Mouse (Mus musculus) v-Abl transformed pro-B cells (cell line): ENCODE measurements around the gene Gm3045.

Source experiments
- in situ Hi-C, 2 experiments: fragments of 400-800 bp; cut with MboI; formaldehyde crosslinking; loops; one replicate each; pipeline ENCODE4 v1.15.1; 2025; ENCODE audit not compliant: unreplicated experiment in 2 of 2

Gm3045 gene

GRCm38 (mm10) chr13:56435615-56436287 is 9.4 kb downstream of the Gm3045 start:
- in situ Hi-C loops: loop anchor here in 1 of 2 experiments (10.0 to 25.0 kb wide), 2 partner anchors 151 to 773 kb away; no protein-coding TSS in a partner anchor

GRCm38 (mm10) chr13:56438211-56439075 is 12.0 kb downstream of the Gm3045 start, which contains the start of gene Slc25a48:
Gene Slc25a48 (plus strand): TSS chr13:56438355.
- in situ Hi-C loops: loop anchor here in 1 of 2 experiments (10.0 to 25.0 kb wide), 2 partner anchors 154 to 776 kb away; no protein-coding TSS in a partner anchor

DNA sequence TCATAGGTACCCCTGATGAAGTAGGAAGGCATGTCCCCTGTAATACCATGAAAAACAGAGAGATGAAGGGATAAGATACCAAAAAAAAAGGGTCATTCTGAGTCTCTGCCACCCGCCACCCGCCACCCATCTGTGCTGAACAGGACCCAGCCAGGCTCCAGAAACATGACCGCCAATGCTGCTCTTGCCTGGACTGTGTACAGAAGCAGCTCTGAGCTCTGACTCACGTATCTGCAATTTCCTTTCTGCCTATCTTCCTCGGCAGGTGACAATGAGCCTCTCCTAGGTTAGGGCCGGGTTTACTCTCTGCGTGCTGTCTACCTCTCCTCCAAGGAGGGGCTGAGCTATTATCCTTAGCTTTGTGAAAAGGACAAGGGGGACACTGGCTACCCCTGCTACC is 17.0 kb downstream of the Gm3045 start:
- in situ Hi-C loops: loop anchor here in 1 of 2 experiments (25.0 kb wide), 1 partner anchor 781 kb away; no protein-coding TSS in a partner anchor

GRCm38 (mm10) chr13:56444112-56444511 is 17.7 kb downstream of the Gm3045 start:
- in situ Hi-C loops: loop anchor here in 1 of 2 experiments (25.0 kb wide), 1 partner anchor 782 kb away; no protein-coding TSS in a partner anchor

DNA sequence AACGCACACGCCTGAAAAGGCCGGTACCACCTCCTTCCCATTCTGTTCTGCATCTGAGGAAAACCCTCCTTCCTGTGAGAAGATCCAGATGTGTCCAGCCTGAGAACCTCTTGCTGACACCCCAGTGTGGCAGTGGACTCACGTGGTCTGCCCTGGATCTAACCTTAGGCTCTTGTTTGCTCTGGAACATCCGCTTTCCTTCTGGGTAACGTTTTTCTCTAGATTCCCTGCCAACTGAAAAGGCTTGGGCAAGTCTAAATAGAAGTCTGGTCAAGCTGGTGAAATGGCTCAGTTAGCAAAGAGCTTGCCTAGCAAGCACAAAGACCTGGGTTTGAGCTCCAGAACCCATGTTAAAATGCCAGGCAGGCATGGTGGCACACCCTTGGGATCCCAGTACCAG is 18.6 kb downstream of the Gm3045 start:
- in situ Hi-C loops: loop anchor here in 1 of 2 experiments (25.0 kb wide), 1 partner anchor 783 kb away; no protein-coding TSS in a partner anchor

- in situ Hi-C loops: loop anchor here in 1 of 2 experiments (25.0 kb wide), 1 partner anchor 787 kb away; no protein-coding TSS in a partner anchor
Observed at GRCm38 (mm10) chr13:56449239-56450030, 23.0 kb downstream of the Gm3045 start.

- in situ Hi-C loops: no loop called here
Observed at GRCm38 (mm10) chr13:56450035-56450434, 23.6 kb downstream of the Gm3045 start.

DNA sequence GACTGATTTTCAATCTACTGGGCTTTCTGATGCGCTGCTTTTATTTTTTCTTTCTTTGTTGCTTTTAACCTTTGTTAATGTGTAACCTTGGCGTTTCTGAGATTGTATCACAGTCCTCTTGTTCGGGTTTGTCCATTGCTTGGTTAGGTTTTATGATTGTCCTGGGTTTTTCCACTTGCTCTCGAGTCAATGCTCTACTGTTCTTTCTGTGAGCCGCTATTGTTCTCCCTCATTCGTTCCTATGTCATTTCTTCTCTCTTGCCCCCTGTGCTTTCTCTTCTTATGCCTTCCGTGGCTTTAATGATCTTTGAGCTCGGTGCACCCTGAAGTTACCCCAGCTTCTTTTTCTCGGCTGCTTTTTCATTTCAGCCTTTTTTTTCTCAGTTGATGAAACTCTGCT is 31.6 kb downstream of the Gm3045 start:
- in situ Hi-C loops: no loop called here

GRCm38 (mm10) chr13:56461460-56461859 is 35.1 kb downstream of the Gm3045 start:
- in situ Hi-C loops: no loop called here

DNA sequence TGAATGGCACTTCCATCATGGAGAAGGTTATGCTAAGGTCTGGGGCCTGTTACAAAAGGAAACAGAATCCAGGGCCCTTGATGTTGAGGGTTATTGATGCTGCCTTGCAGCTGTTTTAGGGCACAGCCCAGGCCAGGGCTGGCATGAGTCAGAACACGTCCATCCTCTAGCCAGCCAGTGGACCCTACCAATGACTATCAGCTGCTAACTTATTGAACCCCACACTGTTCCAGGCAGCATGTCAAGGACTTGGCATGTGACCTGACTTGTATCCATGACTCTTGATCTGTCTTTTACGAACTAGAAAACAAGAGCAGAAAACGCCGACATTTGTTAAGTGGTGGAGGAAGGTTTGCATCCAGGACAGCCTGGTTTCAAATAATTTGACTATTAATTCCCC is 36.4 kb downstream of the Gm3045 start:
- in situ Hi-C loops: no loop called here

DNA sequence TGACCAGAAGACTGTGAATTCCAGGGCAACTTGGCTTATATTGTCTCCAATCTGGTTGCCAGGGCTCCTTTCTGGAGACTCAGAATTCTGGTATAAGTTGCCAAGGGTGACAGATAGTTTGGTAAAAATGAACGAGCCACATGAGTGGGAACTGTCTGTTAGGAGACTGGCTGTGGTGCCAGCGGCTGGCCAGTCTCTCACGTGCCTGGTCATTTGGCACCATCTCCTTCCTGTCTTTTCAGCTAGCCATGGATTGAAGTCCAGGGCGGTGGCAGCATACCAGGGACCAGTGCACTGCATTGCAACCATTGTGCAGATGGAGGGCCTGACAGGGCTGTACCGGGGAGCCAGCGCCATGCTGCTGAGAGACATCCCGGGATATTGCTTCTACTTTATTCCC is 36.9 kb downstream of the Gm3045 start:
- in situ Hi-C loops: no loop called here

DNA sequence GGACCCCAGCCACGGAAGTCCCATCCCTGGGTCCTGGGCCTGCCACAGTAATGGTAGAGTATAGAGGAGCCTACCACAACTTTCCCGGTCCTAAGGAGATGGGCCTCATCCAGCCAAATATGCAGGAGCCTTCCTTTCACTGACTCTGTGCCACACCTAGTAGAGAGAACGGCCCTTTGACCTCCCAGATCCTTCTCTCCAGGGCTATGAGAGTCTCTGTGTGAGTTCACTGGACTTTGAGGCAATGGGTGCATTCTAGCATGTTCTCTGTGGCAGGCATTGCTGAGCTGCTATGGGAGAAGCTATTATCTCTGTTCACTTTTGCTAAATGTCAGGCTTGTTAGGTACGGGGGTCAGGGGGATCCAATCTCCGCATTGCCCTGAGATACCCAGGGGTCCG is 37.4 kb downstream of the Gm3045 start:
- in situ Hi-C loops: no loop called here

DNA sequence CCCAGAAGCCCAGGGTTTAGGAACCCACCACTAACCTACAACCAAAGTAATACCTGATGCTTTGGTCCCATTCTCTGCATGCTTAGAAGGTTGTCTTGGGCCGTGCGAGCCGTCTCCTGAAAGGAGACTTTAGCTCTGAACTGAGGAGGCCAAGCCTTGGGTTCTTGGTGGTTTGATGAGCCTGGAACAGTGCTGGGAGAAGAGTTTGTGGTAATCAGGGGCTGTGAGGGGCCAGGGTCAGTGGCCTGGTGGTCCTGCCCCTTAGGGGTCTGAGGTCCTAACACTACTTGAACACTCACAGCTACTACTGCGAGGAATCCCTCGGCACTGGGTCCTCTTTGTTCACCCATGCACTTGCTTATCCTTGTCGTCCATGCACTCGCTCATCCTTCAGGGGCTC is 41.4 kb downstream of the Gm3045 start:
- in situ Hi-C loops: no loop called here

- in situ Hi-C loops: no loop called here
Observed at GRCm38 (mm10) chr13:56468536-56468935, 42.1 kb downstream of the Gm3045 start.

DNA sequence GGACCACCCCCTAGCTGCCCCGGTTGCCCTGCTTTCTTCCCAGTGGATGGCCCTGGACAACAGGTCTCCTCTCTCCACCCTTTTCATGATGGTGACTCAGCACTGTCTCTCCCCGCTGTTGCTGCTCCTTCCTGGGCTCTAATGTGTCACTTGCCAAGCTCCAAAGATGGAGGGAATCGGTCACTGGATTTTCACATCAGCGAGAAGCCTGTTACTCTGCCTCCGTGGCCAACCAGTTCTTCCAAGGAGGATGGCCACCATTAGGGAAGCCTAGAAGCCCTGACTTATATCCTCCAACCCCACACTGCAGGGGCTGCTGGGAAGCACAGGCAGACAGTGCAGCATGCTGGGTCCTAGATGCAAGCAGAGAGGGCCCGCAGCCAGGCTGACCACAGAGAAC is 44.8 kb downstream of the Gm3045 start:
- in situ Hi-C loops: loop anchor here (5.0 to 10.0 kb wide), 2 partner anchors 784 to 791 kb away; no protein-coding TSS in a partner anchor

GRCm38 (mm10) chr13:56471951-56472350 is 45.6 kb downstream of the Gm3045 start:
- in situ Hi-C loops: loop anchor here (5.0 to 10.0 kb wide), 2 partner anchors 783 to 790 kb away; no protein-coding TSS in a partner anchor

DNA sequence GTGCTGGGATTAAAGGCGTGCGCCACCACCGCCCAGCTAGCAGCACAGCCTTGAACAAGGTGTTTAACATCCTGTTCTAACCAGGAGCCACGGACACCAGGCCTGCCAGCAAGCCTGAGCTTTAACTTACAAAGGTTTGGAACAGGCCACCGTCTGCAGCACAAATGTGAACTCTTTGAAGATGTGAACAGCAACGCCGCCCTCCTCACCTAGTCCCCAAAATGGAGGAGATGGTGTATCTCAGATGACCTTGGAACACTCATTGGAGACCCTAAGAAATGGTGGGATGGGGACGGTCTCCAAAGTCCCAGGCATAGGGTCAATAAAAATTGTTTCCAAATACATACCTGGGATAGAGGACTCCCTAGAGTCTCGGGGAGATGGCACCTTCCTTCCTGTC is 46.3 kb downstream of the Gm3045 start:
- in situ Hi-C loops: loop anchor here (5.0 to 10.0 kb wide), 2 partner anchors 782 to 790 kb away; no protein-coding TSS in a partner anchor

DNA sequence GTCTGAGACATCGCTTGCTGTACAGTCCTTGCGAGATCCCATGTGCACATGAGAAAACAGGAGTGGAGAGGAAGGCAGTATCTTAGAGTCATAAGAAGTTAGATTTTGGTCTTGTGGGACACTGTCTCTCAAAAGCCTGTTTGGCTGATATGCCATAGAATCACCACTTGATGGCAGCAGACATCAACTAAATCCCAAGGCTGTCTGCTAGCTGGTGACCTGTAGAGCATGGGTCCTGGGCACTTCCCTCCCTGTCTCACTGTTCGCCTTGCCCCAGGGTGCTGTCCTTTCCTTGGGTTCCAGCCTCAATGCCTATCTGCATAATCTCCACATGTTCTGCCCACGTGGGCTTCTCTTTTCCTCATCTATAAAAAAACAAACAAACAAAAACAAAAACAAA is 49.0 kb downstream of the Gm3045 start:
- in situ Hi-C loops: loop anchor here in 1 of 2 experiments (10.0 kb wide), 1 partner anchor 779 kb away; no protein-coding TSS in a partner anchor

- in situ Hi-C loops: loop anchor here in 1 of 2 experiments (10.0 kb wide), 1 partner anchor 778 kb away; no protein-coding TSS in a partner anchor
Observed at GRCm38 (mm10) chr13:56476790-56477189, 50.4 kb downstream of the Gm3045 start.

DNA sequence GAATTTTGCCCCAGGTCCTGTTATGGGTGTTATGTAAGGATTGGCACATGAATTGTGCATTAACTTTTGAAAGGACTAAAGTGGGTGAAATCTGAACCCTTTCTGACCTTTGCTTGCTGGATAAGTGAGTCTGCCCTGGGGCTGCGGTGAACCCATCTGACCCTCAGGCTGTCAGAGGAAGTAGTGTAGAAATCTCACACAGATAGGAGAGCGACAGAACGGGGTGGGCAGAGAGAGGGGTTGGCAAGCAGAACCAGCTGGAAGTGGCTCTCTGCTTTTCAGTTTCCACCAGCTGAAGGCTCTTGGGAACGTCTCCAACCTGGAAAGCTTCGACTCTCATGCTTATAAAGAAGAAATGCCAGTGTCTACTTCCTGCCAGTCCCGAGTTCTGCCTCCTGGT is 50.9 kb downstream of the Gm3045 start:
- in situ Hi-C loops: loop anchor here in 1 of 2 experiments (10.0 kb wide), 1 partner anchor 778 kb away; no protein-coding TSS in a partner anchor
